Mouse (Mus musculus): Measurements from ENCODE around the gene Smarcd2. TPM values are rescaled to one million over a fixed set of nuclear protein-coding genes. Genes with fewer than 3 reads are reported as not detected.

Gene Smarcd2
- 27.2 and 27.7 TPM in 2 replicates for polyA plus RNA-seq (2014; fragmentation: Nextera tagmentation; extraction: Ambion mirVana)

DNA sequence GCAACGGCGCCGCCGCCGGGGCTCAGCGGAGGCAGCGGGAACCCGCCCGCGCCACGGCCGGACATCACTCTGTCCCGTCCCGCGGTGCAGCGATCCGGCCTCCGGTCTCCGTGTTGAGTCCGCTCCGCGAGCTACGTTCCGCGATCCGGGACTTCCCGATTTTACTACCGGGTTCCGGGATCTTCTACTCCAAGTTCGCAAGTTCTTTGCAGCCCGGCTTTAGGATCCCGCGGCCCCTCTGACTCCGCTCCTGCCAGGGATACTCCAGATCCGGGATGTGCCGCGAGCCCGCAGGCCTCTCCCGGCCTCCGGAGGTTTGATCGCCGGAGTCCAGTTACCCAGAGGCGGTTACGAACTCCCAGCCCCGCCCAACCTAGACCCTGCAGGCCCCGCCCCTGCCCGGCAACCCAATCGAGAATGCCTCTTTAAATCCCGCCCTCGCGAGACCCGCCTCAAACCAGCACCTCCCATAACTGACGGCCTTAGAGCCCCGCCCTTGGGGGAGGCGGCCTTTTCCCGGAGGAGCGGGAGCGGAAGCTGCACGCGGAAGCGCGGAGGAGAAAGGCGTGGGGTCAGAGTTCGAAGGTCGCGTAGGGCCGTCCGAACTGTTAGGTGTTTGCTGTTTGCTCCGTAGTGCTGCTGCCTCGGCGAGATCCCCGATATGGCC is at the start of gene Smarcd2:
Gene Smarcd2 (minus strand): TSS at position 329 of the 667 bp plus-strand sequence.
- Histone ChIP-seq H3K4me1 (replicated peaks; ENCODE audit: control insufficient read depth, insufficient read depth, low read length) (peaks cover 9% of the 10 kb centered on the region), H3K4me2 (ENCODE audit: low read depth, low read length, severe bottlenecking) (peak within 1 kb of the TSS; percentile 59), H3K9me3 (ENCODE audit: control insufficient read depth, low read length) (no peaks in the 10 kb centered on the region), H3K9ac (ENCODE audit: low read length) (peak within 1 kb of the TSS; percentile 94), H3K27me3 (ENCODE audit: control insufficient read depth, insufficient read depth, low read length) (no peaks in the 10 kb centered on the region; the same call in 1 of the 2 replicates), H3K36me3 (ENCODE audit: control insufficient read depth, insufficient read depth, low read length) (no peaks in the 10 kb centered on the region), H3K27ac (ENCODE audit: low read depth, low read length) (peak within 1 kb of the TSS; percentile 78), H3K4me3 (ENCODE audit: low read depth, low read length) (peak within 1 kb of the TSS; percentile 96)
- DNase-seq (ENCODE audit: low spot score) = peak; percentile 100
- WGBS = under 1% methylated on average over 72 of the region's 72 CpGs
- ATAC-seq (replicated peaks; ENCODE audit: low FRiP score) = peak; percentile 95

DNA sequence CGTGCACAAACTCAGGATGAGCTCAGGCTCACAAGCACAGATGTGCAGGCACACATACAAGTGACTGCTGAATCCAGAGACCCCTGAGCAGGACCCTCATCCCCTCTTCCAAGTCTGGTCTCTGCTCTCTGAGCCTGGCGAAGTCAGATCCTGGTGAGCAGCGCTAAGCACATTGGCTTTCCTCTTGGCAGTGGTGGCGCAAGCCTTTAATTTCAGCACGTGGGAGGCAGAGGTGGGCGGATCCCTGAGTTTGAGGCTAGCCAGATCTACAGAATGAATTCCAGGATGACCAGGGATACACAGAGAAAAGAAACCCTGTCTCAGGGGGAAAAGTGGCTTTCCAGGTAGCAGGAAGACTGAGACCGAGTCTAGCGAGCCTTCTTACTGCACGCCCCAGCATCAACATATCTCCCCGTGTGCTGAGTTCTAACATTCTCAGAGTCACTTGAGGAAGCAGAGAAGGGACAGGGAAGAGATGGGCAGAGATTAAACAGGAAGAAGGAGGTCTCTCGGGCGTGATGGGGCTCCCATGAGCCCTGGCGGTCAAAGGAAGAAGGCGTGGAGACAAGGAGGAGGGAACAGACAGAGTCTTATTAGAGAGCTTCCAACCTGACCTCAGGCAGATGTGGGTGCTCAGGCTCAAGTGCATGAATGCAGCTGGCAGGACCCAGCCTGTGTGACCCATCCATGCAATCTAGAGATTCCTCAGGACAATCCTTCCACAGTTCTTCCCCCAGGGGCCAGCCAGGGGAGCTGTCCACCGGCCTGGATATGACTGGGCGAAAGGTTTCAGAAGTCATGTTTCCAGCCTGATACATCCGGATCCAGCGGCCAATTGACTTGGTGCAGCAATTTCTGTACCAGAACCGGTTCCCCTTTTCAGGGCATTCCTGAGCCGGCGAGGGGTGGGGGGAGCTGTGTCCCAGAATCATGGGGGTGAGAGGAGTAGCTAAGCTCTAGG is 45.9 kb upstream of the Smarcd2 start:
- no peaks in the 10 kb centered on the region for H3K9me3 ChIP-seq (ENCODE audit: control insufficient read depth, low read length)
- no peaks in the 10 kb centered on the region for H3K27me3 ChIP-seq (ENCODE audit: control insufficient read depth, insufficient read depth, low read length)
- no peaks in the 10 kb centered on the region; the same call in 1 of the 2 replicates for H3K4me1 ChIP-seq (replicated peaks; ENCODE audit: control insufficient read depth, insufficient read depth, low read length)
- no peaks in the 10 kb centered on the region for H3K36me3 ChIP-seq (ENCODE audit: control insufficient read depth, insufficient read depth, low read length)
- no peak overlapping the region for H3K27ac ChIP-seq (ENCODE audit: low read depth, low read length)
- WGBS = 78% methylated on average over 21 of the region's 21 CpGs
- DNase-seq (ENCODE audit: low spot score) (no peak), ATAC-seq (replicated peaks; ENCODE audit: low FRiP score) (no peak)
- H3K4me2 ChIP-seq (ENCODE audit: low read depth, low read length, severe bottlenecking) = no peak overlapping the region
- no peak overlapping the region for H3K4me3 ChIP-seq (ENCODE audit: low read depth, low read length)
- H3K9ac ChIP-seq (ENCODE audit: low read length) = no peak overlapping the region

GRCm38 (mm10) chr11:106317801-106318200 is 45.0 kb upstream of the Smarcd2 start:
- no peaks in the 10 kb centered on the region for H3K9me3 ChIP-seq (ENCODE audit: control insufficient read depth, low read length)
- no peaks in the 10 kb centered on the region for H3K27me3 ChIP-seq (ENCODE audit: control insufficient read depth, insufficient read depth, low read length)
- ATAC-seq (replicated peaks; ENCODE audit: low FRiP score) = no peak
- no peak overlapping the region for H3K4me3 ChIP-seq (ENCODE audit: low read depth, low read length)
- DNase-seq (ENCODE audit: low spot score) = no peak
- 84% methylated on average over 7 of the region's 7 CpGs for WGBS
- no peak overlapping the region for H3K27ac ChIP-seq (ENCODE audit: low read depth, low read length)
- no peak overlapping the region for H3K9ac ChIP-seq (ENCODE audit: low read length)
- H3K36me3 ChIP-seq (ENCODE audit: control insufficient read depth, insufficient read depth, low read length) = no peaks in the 10 kb centered on the region
- H3K4me1 ChIP-seq (replicated peaks; ENCODE audit: control insufficient read depth, insufficient read depth, low read length) = no peaks in the 10 kb centered on the region; the same call in 1 of the 2 replicates
- H3K4me2 ChIP-seq (ENCODE audit: low read depth, low read length, severe bottlenecking) = no peak overlapping the region

DNA sequence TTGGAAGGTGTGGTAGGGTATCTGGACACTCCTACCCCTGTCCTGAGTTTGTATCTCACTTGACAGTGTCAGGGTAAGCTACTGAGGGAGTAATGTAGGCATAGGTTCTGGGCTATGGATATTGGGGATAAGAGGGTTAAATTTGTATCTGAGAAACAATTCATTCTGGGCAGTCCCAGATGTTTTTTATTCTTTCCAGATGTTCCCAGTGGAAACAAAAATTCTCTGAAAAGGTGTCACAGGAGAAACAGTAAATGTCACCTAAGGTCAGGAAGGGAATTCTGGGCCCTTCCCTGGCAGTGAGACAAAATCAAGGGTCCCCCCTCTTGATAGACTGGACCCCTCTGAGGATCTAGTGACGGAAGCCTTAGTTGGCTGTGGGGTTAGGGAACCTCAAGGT is 43.6 kb upstream of the Smarcd2 start:
- Histone ChIP-seq H3K27ac (ENCODE audit: low read depth, low read length) (no peak overlapping the region), H3K4me3 (ENCODE audit: low read depth, low read length) (no peak overlapping the region), H3K4me1 (replicated peaks; ENCODE audit: control insufficient read depth, insufficient read depth, low read length) (no peaks in the 10 kb centered on the region; the same call in 1 of the 2 replicates), H3K27me3 (ENCODE audit: control insufficient read depth, insufficient read depth, low read length) (no peaks in the 10 kb centered on the region), H3K9me3 (ENCODE audit: control insufficient read depth, low read length) (no peaks in the 10 kb centered on the region), H3K36me3 (ENCODE audit: control insufficient read depth, insufficient read depth, low read length) (no peaks in the 10 kb centered on the region), H3K9ac (ENCODE audit: low read length) (no peak overlapping the region), H3K4me2 (ENCODE audit: low read depth, low read length, severe bottlenecking) (no peak overlapping the region)
- no peak for ATAC-seq (replicated peaks; ENCODE audit: low FRiP score)
- 71% methylated on average over 1 of the region's 1 CpGs for whole genome bisulfite sequencing
- DNase-seq (ENCODE audit: low spot score) = no peak

- H3K27me3 ChIP-seq (ENCODE audit: control insufficient read depth, insufficient read depth, low read length) = no peaks in the 10 kb centered on the region
- H3K27ac ChIP-seq (ENCODE audit: low read depth, low read length) = no peak within 1 kb of the TSS
- H3K4me1 ChIP-seq (replicated peaks; ENCODE audit: control insufficient read depth, insufficient read depth, low read length) = no peaks in the 10 kb centered on the region; the same call in 1 of the 2 replicates
- 78% methylated on average over 9 of the region's 9 CpGs for WGBS
- H3K4me2 ChIP-seq (ENCODE audit: low read depth, low read length, severe bottlenecking) = no peak within 1 kb of the TSS
- no peaks in the 10 kb centered on the region for H3K36me3 ChIP-seq (ENCODE audit: control insufficient read depth, insufficient read depth, low read length)
- H3K4me3 ChIP-seq (ENCODE audit: low read depth, low read length) = no peak within 1 kb of the TSS
- H3K9me3 ChIP-seq (ENCODE audit: control insufficient read depth, low read length) = no peaks in the 10 kb centered on the region
- no peak within 1 kb of the TSS for H3K9ac ChIP-seq (ENCODE audit: low read length)
- no peak for DNase-seq (ENCODE audit: low spot score)
- no peak for ATAC-seq (replicated peaks; ENCODE audit: low FRiP score)
Observed at GRCm38 (mm10) chr11:106314333-106314812, 41.6 kb upstream of the Smarcd2 start, which contains the start of gene Cd79b. TSS of gene Cd79b (minus strand) at chr11:106314762.

DNA sequence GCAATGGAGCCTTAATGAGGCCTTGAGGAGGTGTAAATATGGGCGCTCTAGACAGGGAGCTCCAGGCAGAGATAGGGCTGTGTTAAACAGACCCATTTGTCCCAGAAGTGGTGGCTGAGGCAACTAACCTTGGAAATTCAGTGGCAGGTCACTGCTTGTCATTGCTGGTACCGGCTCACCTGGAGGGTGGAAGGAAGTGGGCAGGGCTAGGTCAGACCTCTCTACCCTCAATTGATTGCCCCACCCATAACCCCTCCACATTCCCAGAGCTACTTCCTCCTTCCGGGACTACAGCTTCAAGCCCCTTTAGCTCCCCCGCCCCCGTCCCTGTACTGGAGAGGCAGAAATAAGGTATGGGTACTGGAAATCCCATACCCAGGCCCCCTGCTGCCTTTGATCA is 40.8 kb upstream of the Smarcd2 start:
- H3K36me3 ChIP-seq (ENCODE audit: control insufficient read depth, insufficient read depth, low read length) = no peaks in the 10 kb centered on the region
- H3K4me3 ChIP-seq (ENCODE audit: low read depth, low read length) = no peak overlapping the region
- no peak overlapping the region for H3K9ac ChIP-seq (ENCODE audit: low read length)
- H3K27ac ChIP-seq (ENCODE audit: low read depth, low read length) = no peak overlapping the region
- H3K9me3 ChIP-seq (ENCODE audit: control insufficient read depth, low read length) = no peaks in the 10 kb centered on the region
- H3K4me2 ChIP-seq (ENCODE audit: low read depth, low read length, severe bottlenecking) = no peak overlapping the region
- no peaks in the 10 kb centered on the region; the same call in 1 of the 2 replicates for H3K4me1 ChIP-seq (replicated peaks; ENCODE audit: control insufficient read depth, insufficient read depth, low read length)
- no peaks in the 10 kb centered on the region for H3K27me3 ChIP-seq (ENCODE audit: control insufficient read depth, insufficient read depth, low read length)
- ATAC-seq (replicated peaks; ENCODE audit: low FRiP score) (no peak), DNase-seq (ENCODE audit: low spot score) (no peak)
- WGBS = 84% methylated on average over 5 of the region's 5 CpGs

- H3K27me3 ChIP-seq (ENCODE audit: control insufficient read depth, insufficient read depth, low read length) = no peaks in the 10 kb centered on the region
- ATAC-seq (replicated peaks; ENCODE audit: low FRiP score) (no peak), DNase-seq (ENCODE audit: low spot score) (no peak)
- no peaks in the 10 kb centered on the region for H3K36me3 ChIP-seq (ENCODE audit: control insufficient read depth, insufficient read depth, low read length)
- H3K4me3 ChIP-seq (ENCODE audit: low read depth, low read length) = no peak overlapping the region
- H3K4me1 ChIP-seq (replicated peaks; ENCODE audit: control insufficient read depth, insufficient read depth, low read length) = no peaks in the 10 kb centered on the region; the same call in 1 of the 2 replicates
- H3K27ac ChIP-seq (ENCODE audit: low read depth, low read length) = no peak overlapping the region
- no peaks in the 10 kb centered on the region for H3K9me3 ChIP-seq (ENCODE audit: control insufficient read depth, low read length)
- no peak overlapping the region for H3K4me2 ChIP-seq (ENCODE audit: low read depth, low read length, severe bottlenecking)
- no peak overlapping the region for H3K9ac ChIP-seq (ENCODE audit: low read length)
- WGBS = 78% methylated on average over 5 of the region's 5 CpGs
Observed at GRCm38 (mm10) chr11:106310123-106310522, 37.4 kb upstream of the Smarcd2 start.

DNA sequence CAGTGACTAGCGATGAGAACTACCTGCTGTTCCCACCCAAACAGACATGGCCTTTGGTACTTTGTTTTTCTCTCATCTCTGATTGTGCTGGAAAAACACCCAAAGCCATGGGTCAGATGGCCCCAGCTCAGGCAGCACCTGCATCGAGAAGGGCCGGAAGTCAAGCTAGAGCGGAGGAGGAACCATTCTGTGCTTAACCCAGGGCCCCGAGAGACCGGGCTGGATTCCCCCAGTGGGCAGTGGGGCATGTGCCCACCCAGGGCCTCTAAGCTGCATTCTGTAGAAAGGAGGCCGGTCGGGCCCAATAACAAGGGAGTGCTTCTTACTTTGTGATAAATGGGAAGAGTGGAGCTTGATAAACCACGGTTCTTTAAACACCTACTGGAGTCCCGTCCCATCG is 35.4 kb upstream of the Smarcd2 start:
- Histone ChIP-seq H3K9me3 (ENCODE audit: control insufficient read depth, low read length) (no peaks in the 10 kb centered on the region), H3K9ac (ENCODE audit: low read length) (no peak overlapping the region), H3K36me3 (ENCODE audit: control insufficient read depth, insufficient read depth, low read length) (no peaks in the 10 kb centered on the region), H3K4me1 (replicated peaks; ENCODE audit: control insufficient read depth, insufficient read depth, low read length) (no peaks in the 10 kb centered on the region), H3K27ac (ENCODE audit: low read depth, low read length) (no peak overlapping the region), H3K27me3 (ENCODE audit: control insufficient read depth, insufficient read depth, low read length) (no peaks in the 10 kb centered on the region), H3K4me3 (ENCODE audit: low read depth, low read length) (no peak overlapping the region), H3K4me2 (ENCODE audit: low read depth, low read length, severe bottlenecking) (no peak overlapping the region)
- 84% methylated on average over 11 of the region's 11 CpGs for WGBS
- DNase-seq (ENCODE audit: low spot score) = no peak
- ATAC-seq (replicated peaks; ENCODE audit: low FRiP score) = no peak

Data from forebrain, embryonic 11.5 days (tissue).